Mouse (Mus musculus) heart, embryonic 15.5 days (tissue): Measurements from ENCODE around the gene Draxin. TPM values are rescaled to one million over a fixed set of nuclear protein-coding genes. Genes with fewer than 3 reads are reported as not detected.
A peak's percentile ranks its signal among the peaks of the same experiment; 100 is the strongest.
"Not testable (repeated sequence)": the region's sequence is repeated elsewhere in the genome, so short reads cannot be mapped to it uniquely, and the experiment has no call there.

Experiments used
- ATAC-seq: fragments of 200-750 bp; cut with Nextera tagmentation; replicated peaks from 2 replicates; pipeline ENCODE4 v1.8.0; 2017; ENCODE audit warnings: low read depth, moderate TSS enrichment; ENCODE audit not compliant: insufficient number of reproducible peaks, insufficient read depth, low FRiP score
- H3K27ac ChIP-seq: fragments of 300-500 bp; sonication (generic); 2 replicates; pipeline ENCODE4 v1.5.1; 2015; ENCODE audit warnings: mild to moderate bottlenecking, inconsistent platforms
- H3K27me3 ChIP-seq: fragments of 300-500 bp; sonication (generic); 2 replicates; pipeline ENCODE4 v1.6.1; 2015; ENCODE audit warnings: inconsistent platforms
- H3K36me3 ChIP-seq: fragments of 300-500 bp; sonication (generic); 2 replicates; pipeline ENCODE4 v1.6.1; 2015; ENCODE audit warnings: mild to moderate bottlenecking, inconsistent platforms
- H3K4me1 ChIP-seq: fragments of 300-500 bp; sonication (generic); replicated peaks from 2 replicates; pipeline ENCODE4 v1.6.1; 2015; ENCODE audit warnings: inconsistent platforms
- H3K4me2 ChIP-seq: fragments of 300-500 bp; sonication (generic); 2 replicates; pipeline ENCODE4 v1.6.1; 2015; ENCODE audit warnings: inconsistent platforms, mild to moderate bottlenecking, moderate library complexity
- H3K4me3 ChIP-seq: fragments of 300-500 bp; sonication (generic); 2 replicates; pipeline ENCODE4 v1.5.1; 2015; ENCODE audit warnings: mild to moderate bottlenecking, inconsistent platforms
- H3K9ac ChIP-seq: fragments of 300-500 bp; sonication (generic); 2 replicates; pipeline ENCODE4 v1.6.1; 2015; ENCODE audit warnings: mild to moderate bottlenecking, inconsistent platforms
- H3K9me3 ChIP-seq: fragments of 300-500 bp; sonication (generic); replicated peaks from 2 replicates; pipeline ENCODE4 v1.6.1; 2016; ENCODE audit warnings: inconsistent platforms
- WGBS: fragments of 180-500 bp; shearing (Covaris S2); methylation state at CpG from one replicate; pipeline ENCODE4 v1.1.7; 2015; ENCODE audit warnings: mixed read lengths; 5-methylcytosine and 5-hydroxymethylcytosine counted together
- polyA plus RNA-seq: library from polyadenylated mRNA; unstranded; fragments of >200 nt; fragmentation: Nextera tagmentation; extraction: Ambion mirVana; gene quantifications from 2 replicates; pipeline ENCODE4 v1.2.1, GENCODE M21; 2015

Gene Draxin
- 0.15 TPM in 1 of 2 replicates, not detected in the other for polyA plus RNA-seq

GRCm38 (mm10) chr4:148130561-148131413 lies at the start of gene Draxin:
Gene Draxin (minus strand): TSS chr4:148130698.
- Histone ChIP-seq H3K9ac (peak within 1 kb of the TSS; percentile 58), H3K4me1 (peaks cover 13% of the 10 kb centered on the region), H3K36me3 (no peaks in the 10 kb centered on the region), H3K27ac (no peak within 1 kb of the TSS), H3K4me3 (peak within 1 kb of the TSS; percentile 57), H3K4me2 (peak within 1 kb of the TSS; percentile 98), H3K9me3 (no peaks in the 10 kb centered on the region), H3K27me3 (peaks cover 71% of the 10 kb centered on the region)
- peak; percentile 78 for ATAC-seq
- under 1% methylated on average over 84 of the region's 87 CpGs for WGBS

GRCm38 (mm10) chr4:148177716-148178115 lies 47.2 kb upstream of the Draxin start:
- Histone ChIP-seq H3K27me3 (peaks cover 79% of the 10 kb centered on the region), H3K9me3 (no peaks in the 10 kb centered on the region), H3K4me1 (no peaks in the 10 kb centered on the region), H3K27ac (no peak overlapping the region), H3K4me2 (no peak overlapping the region), H3K4me3 (no peak overlapping the region), H3K9ac (no peak overlapping the region), H3K36me3 (no peaks in the 10 kb centered on the region)
- no peak for ATAC-seq

- H3K4me1 ChIP-seq, H3K36me3 ChIP-seq, H3K9ac ChIP-seq, H3K4me3 ChIP-seq, H3K9me3 ChIP-seq, ATAC-seq, H3K4me2 ChIP-seq, H3K27ac ChIP-seq: not testable (repeated sequence)
- peaks cover 80% of the 10 kb centered on the region for H3K27me3 ChIP-seq
- WGBS: 50% methylated on average over 5 of the region's 6 CpGs
Observed at GRCm38 (mm10) chr4:148176603-148177002, 46.1 kb upstream of the Draxin start.

- Histone ChIP-seq H3K4me3 (no peak overlapping the region), H3K4me2 (no peak overlapping the region), H3K27me3 (peaks cover 94% of the 10 kb centered on the region), H3K4me1 (0 out of 2 replicates have a peak, but pooled peaks cover 3% of the 10 kb centered on the region), H3K9ac (no peak overlapping the region), H3K9me3 (no peaks in the 10 kb centered on the region), H3K27ac (no peak overlapping the region), H3K36me3 (no peaks in the 10 kb centered on the region)
- WGBS: 13% methylated on average over 12 of the region's 12 CpGs
- ATAC-seq: no peak
Observed at GRCm38 (mm10) chr4:148174495-148174862, 44.0 kb upstream of the Draxin start.

- 3% methylated on average over 30 of the region's 30 CpGs for WGBS
- Histone ChIP-seq H3K4me3 (peak overlapping the region; percentile 1; the same call in 1 of the 2 replicates), H3K4me2 (no peak overlapping the region)
Observed at GRCm38 (mm10) chr4:148173811-148174494, 43.5 kb upstream of the Draxin start.

GRCm38 (mm10) chr4:148171261-148171660 lies 40.8 kb upstream of the Draxin start:
- Histone ChIP-seq H3K9me3 (no peaks in the 10 kb centered on the region), H3K27me3 (peaks cover 89% of the 10 kb centered on the region), H3K4me3 (no peak overlapping the region), H3K4me1 (peaks cover 11% of the 10 kb centered on the region), H3K36me3 (no peaks in the 10 kb centered on the region), H3K9ac (no peak overlapping the region), H3K4me2 (no peak overlapping the region), H3K27ac (no peak overlapping the region)
- WGBS: 40% methylated on average over 3 of the region's 3 CpGs
- ATAC-seq: no peak

More at GRCm38 (mm10) chr4:148173811-148174494, 43.5 kb upstream of the Draxin start:
- Histone ChIP-seq H3K9ac (no peak overlapping the region), H3K36me3 (no peaks in the 10 kb centered on the region), H3K4me1 (0 out of 2 replicates have a peak, but pooled peaks cover 4% of the 10 kb centered on the region), H3K27ac (no peak overlapping the region), H3K9me3 (no peaks in the 10 kb centered on the region), H3K27me3 (peaks cover 93% of the 10 kb centered on the region)
- ATAC-seq: no peak

- Histone ChIP-seq H3K9me3 (no peaks in the 10 kb centered on the region), H3K36me3 (no peaks in the 10 kb centered on the region), H3K9ac (no peak overlapping the region), H3K27me3 (peaks cover 89% of the 10 kb centered on the region), H3K27ac (no peak overlapping the region), H3K4me1 (peaks cover 12% of the 10 kb centered on the region), H3K4me3 (no peak overlapping the region), H3K4me2 (no peak overlapping the region)
- WGBS: 2% methylated on average over 2 of the region's 2 CpGs
- ATAC-seq: no peak
Observed at GRCm38 (mm10) chr4:148170842-148171241, 40.3 kb upstream of the Draxin start.

- no peak for ATAC-seq
- peaks cover 89% of the 10 kb centered on the region for H3K27me3 ChIP-seq
- WGBS: 14% methylated on average over 15 of the region's 15 CpGs
- no peak overlapping the region for H3K9ac ChIP-seq
- H3K36me3 ChIP-seq: no peaks in the 10 kb centered on the region
- no peak overlapping the region for H3K27ac ChIP-seq
- H3K4me1 ChIP-seq: peaks cover 15% of the 10 kb centered on the region
- no peaks in the 10 kb centered on the region for H3K9me3 ChIP-seq
- H3K4me2 ChIP-seq: 0 out of 2 replicates have a peak overlapping the region, but pooled peaks have one; percentile 15
- H3K4me3 ChIP-seq: no peak overlapping the region
Observed at GRCm38 (mm10) chr4:148169586-148169985, 39.1 kb upstream of the Draxin start.

- Histone ChIP-seq H3K9ac (no peak overlapping the region), H3K27me3 (peaks cover 88% of the 10 kb centered on the region), H3K4me3 (no peak overlapping the region), H3K4me1 (peaks cover 23% of the 10 kb centered on the region), H3K4me2 (no peak overlapping the region), H3K36me3 (no peaks in the 10 kb centered on the region), H3K9me3 (no peaks in the 10 kb centered on the region), H3K27ac (no peak overlapping the region)
- 19% methylated on average over 7 of the region's 7 CpGs for WGBS
- ATAC-seq: no peak
Observed at GRCm38 (mm10) chr4:148168287-148168686, 37.8 kb upstream of the Draxin start.

- WGBS: 26% methylated on average over 4 of the region's 4 CpGs
- Histone ChIP-seq H3K9ac (no peak overlapping the region), H3K36me3 (no peaks in the 10 kb centered on the region), H3K4me1 (peaks cover 23% of the 10 kb centered on the region), H3K9me3 (no peaks in the 10 kb centered on the region), H3K4me3 (0 out of 2 replicates have a peak overlapping the region, but pooled peaks have one; percentile 6), H3K27me3 (peaks cover 89% of the 10 kb centered on the region), H3K4me2 (peak overlapping the region; percentile 33), H3K27ac (no peak overlapping the region)
- no peak for ATAC-seq
Observed at GRCm38 (mm10) chr4:148166986-148167385, 36.5 kb upstream of the Draxin start.

- no peak overlapping the region for H3K27ac ChIP-seq
- H3K9me3 ChIP-seq: no peaks in the 10 kb centered on the region
- peak overlapping the region; percentile 33; the same call in 1 of the 2 replicates for H3K4me2 ChIP-seq
- ATAC-seq: no peak
- H3K9ac ChIP-seq: no peak overlapping the region
- H3K4me1 ChIP-seq: peaks cover 23% of the 10 kb centered on the region
- no peaks in the 10 kb centered on the region for H3K36me3 ChIP-seq
- WGBS: 5% methylated on average over 10 of the region's 10 CpGs
- 0 out of 2 replicates have a peak overlapping the region, but pooled peaks have one; percentile 6 for H3K4me3 ChIP-seq
- H3K27me3 ChIP-seq: peaks cover 89% of the 10 kb centered on the region
Observed at GRCm38 (mm10) chr4:148166431-148166830, 35.9 kb upstream of the Draxin start.
